In the genomic region with DNA sequence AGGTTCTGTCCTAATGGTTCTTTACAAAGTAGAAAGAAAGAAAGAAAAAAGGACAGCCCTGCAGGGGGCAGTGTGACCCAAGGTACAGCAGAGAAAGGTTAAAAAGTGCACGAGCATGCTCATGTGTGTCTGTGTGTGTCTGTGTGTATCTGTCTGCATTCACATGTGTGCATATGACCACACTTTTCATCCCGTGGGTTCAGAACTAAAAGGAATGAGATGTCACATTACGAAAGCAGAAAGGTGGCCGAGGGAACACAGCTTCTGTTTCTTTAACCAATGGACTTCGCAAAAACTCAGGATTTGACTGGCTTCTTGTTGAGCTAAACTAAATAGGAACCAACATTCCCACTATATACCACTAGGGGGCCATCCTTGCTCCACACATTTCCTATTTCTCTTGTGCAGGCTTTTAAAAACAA, we compare ENCODE assay signal across 8 mouse cellular contexts. TPM values are rescaled to one million over a fixed set of nuclear protein-coding genes. Genes with fewer than 3 reads are reported as not detected.
DNase-seq lines count a peak whose midpoint lies in the region; ATAC-seq and TF ChIP-seq lines count a peak whose summit lies in the region.

No protein-coding gene starts in this region.

- TF ChIP-seq CTCF in midbrain, postnatal 0 days (IDR thresholded peaks at IDR 0.05): peak; percentile 79

- no peaks in the 10 kb centered on the region for H3K36me3 ChIP-seq in hindbrain, embryonic 11.5 days (ENCODE audit: control insufficient read depth, insufficient read depth, low read length)
- H3K36me3 ChIP-seq in hindbrain, embryonic 16.5 days (ENCODE audit: control insufficient read depth, insufficient read depth, low read length): peaks cover 5% of the 10 kb centered on the region; the same call in 1 of the 2 replicates
- no peaks in the 10 kb centered on the region for H3K36me3 ChIP-seq in embryonic facial prominence, embryonic 10.5 days (replicated peaks)
- peaks cover 25% of the 10 kb centered on the region for H3K36me3 ChIP-seq in midbrain, postnatal 0 days (ENCODE audit: insufficient read depth, low read length)

- no peak for ATAC-seq in hindbrain, embryonic 11.5 days (ENCODE audit: low FRiP score)
- no peak for ATAC-seq in hindbrain, embryonic 16.5 days
- peak; percentile 67 for ATAC-seq in CD4-positive, CD25-positive, alpha-beta regulatory T cell, adult 4 months
- ATAC-seq in midbrain, postnatal 0 days (ENCODE audit: low FRiP score): no peak

- no peaks in the 10 kb centered on the region for H3K9me3 ChIP-seq in hindbrain, embryonic 11.5 days (ENCODE audit: control insufficient read depth, low read length)
- H3K9me3 ChIP-seq in hindbrain, embryonic 16.5 days (ENCODE audit: control insufficient read depth, low read length): no peaks in the 10 kb centered on the region
- H3K9me3 ChIP-seq in embryonic facial prominence, embryonic 10.5 days: no peaks in the 10 kb centered on the region
- no peaks in the 10 kb centered on the region for H3K9me3 ChIP-seq in midbrain, postnatal 0 days (ENCODE audit: low read length)

- no peaks in the 10 kb centered on the region for H3K27me3 ChIP-seq in hindbrain, embryonic 11.5 days (ENCODE audit: control insufficient read depth, insufficient read depth, low read length)
- no peaks in the 10 kb centered on the region for H3K27me3 ChIP-seq in hindbrain, embryonic 16.5 days (replicated peaks; ENCODE audit: control insufficient read depth, insufficient read depth, low read length)
- H3K27me3 ChIP-seq in embryonic facial prominence, embryonic 10.5 days (replicated peaks; ENCODE audit: low read depth, poor library complexity, severe bottlenecking): no peaks in the 10 kb centered on the region
- no peaks in the 10 kb centered on the region for H3K27me3 ChIP-seq in midbrain, postnatal 0 days (ENCODE audit: insufficient read depth, low read length)

- no peak overlapping the region for H3K27ac ChIP-seq in hindbrain, embryonic 11.5 days (ENCODE audit: low read depth, low read length)
- H3K27ac ChIP-seq in hindbrain, embryonic 16.5 days (ENCODE audit: low read depth, low read length): no peak overlapping the region
- H3K27ac ChIP-seq in embryonic facial prominence, embryonic 10.5 days (replicated peaks): no peak overlapping the region
- no peak overlapping the region for H3K27ac ChIP-seq in midbrain, postnatal 0 days (ENCODE audit: low read depth, low read length)

- 25% methylated on average over 5 of the region's 5 CpGs for whole genome bisulfite sequencing in hindbrain, embryonic 11.5 days
- WGBS in hindbrain, embryonic 16.5 days: 22% methylated on average over 5 of the region's 5 CpGs
- WGBS in embryonic facial prominence, embryonic 10.5 days: 19% methylated on average over 5 of the region's 5 CpGs
- 20% methylated on average over 5 of the region's 5 CpGs for WGBS in large intestine, adult 2 months
- 25% methylated on average over 5 of the region's 5 CpGs for WGBS in midbrain, postnatal 0 days

- DNase-seq in hindbrain, embryonic 11.5 days (ENCODE audit: low spot score): peak; percentile 67
- peak; percentile 51 for DNase-seq in T-cell, adult 2 months (ENCODE audit: low spot score)
- DNase-seq in embryonic facial prominence, embryonic 10.5 days (ENCODE audit: low spot score): peak; percentile 63
- peak; percentile 25 for DNase-seq in large intestine, adult 2 months (ENCODE audit: low read depth, low spot score)
- DNase-seq in midbrain, postnatal 0 days (ENCODE audit: low spot score): peak; percentile 79
- DNase-seq in thymus, postnatal 4 days: peak; percentile 84

- no peak overlapping the region for H3K4me2 ChIP-seq in hindbrain, embryonic 11.5 days (replicated peaks; ENCODE audit: low read depth, low read length)
- H3K4me2 ChIP-seq in hindbrain, embryonic 16.5 days (ENCODE audit: low read length): no peak overlapping the region
- no peak overlapping the region for H3K4me2 ChIP-seq in midbrain, postnatal 0 days (ENCODE audit: low read depth, low read length, poor library complexity, severe bottlenecking)

- no peak overlapping the region for H3K4me3 ChIP-seq in hindbrain, embryonic 11.5 days (ENCODE audit: low read depth, low read length)
- no peak overlapping the region for H3K4me3 ChIP-seq in hindbrain, embryonic 16.5 days (ENCODE audit: low read length)
- no peak overlapping the region for H3K4me3 ChIP-seq in embryonic facial prominence, embryonic 10.5 days
- no peak overlapping the region for H3K4me3 ChIP-seq in midbrain, postnatal 0 days (ENCODE audit: low read depth, low read length)

- no peaks in the 10 kb centered on the region for H3K4me1 ChIP-seq in hindbrain, embryonic 11.5 days (replicated peaks; ENCODE audit: control insufficient read depth, insufficient read depth, low read length)
- H3K4me1 ChIP-seq in hindbrain, embryonic 16.5 days (ENCODE audit: control insufficient read depth, insufficient read depth, low read depth, low read length): no peaks in the 10 kb centered on the region
- peaks cover 8% of the 10 kb centered on the region for H3K4me1 ChIP-seq in embryonic facial prominence, embryonic 10.5 days
- H3K4me1 ChIP-seq in midbrain, postnatal 0 days (ENCODE audit: insufficient read depth, low read length): no peaks in the 10 kb centered on the region

- no peak overlapping the region for H3K9ac ChIP-seq in hindbrain, embryonic 11.5 days (ENCODE audit: low read depth, low read length)
- H3K9ac ChIP-seq in hindbrain, embryonic 16.5 days (ENCODE audit: low read depth, low read length): no peak overlapping the region
- no peak overlapping the region for H3K9ac ChIP-seq in midbrain, postnatal 0 days (replicated peaks; ENCODE audit: low read length, poor library complexity, severe bottlenecking)

RNA-seq across cellular contexts. Expression of gene Serac1, which starts 24.6 kb away (rescaled TPM):
- 8.0 TPM in 2 replicates for polyA plus RNA-seq in hindbrain, embryonic 11.5 days (2014; fragmentation: Nextera tagmentation; extraction: Ambion mirVana)
- polyA plus RNA-seq in hindbrain, embryonic 16.5 days (2015; fragmentation: Nextera tagmentation; extraction: Ambion mirVana): 11.8 and 12.5 TPM in 2 replicates
- polyA plus RNA-seq in CD4-positive, CD25-positive, alpha-beta regulatory T cell, adult 4 months (2017; shearing (Covaris generic)): 1 to 10 TPM; 1.4 to 2.3 TPM
- 7.3 and 8.1 TPM in 2 replicates for polyA plus RNA-seq in embryonic facial prominence, embryonic 10.5 days (2016; fragmentation: Nextera tagmentation; extraction: Ambion mirVana)
- 1.3 and 2.2 TPM in 2 replicates for polyA plus RNA-seq in large intestine, adult 2 months (2012; rRNA removed)
- 14.3 and 22.3 TPM in 2 replicates for total RNA-seq in midbrain, postnatal 0 days (2014; rRNA removed)
- 6.7 and 6.8 TPM in 2 replicates for polyA plus RNA-seq in midbrain, postnatal 0 days (2015; fragmentation: Nextera tagmentation; extraction: Ambion mirVana)

RNA-seq across cellular contexts. Expression of gene Gtf2h5, which starts 24.6 kb away (rescaled TPM):
- polyA plus RNA-seq in hindbrain, embryonic 11.5 days (2014; fragmentation: Nextera tagmentation; extraction: Ambion mirVana): 160 and 167 TPM in 2 replicates
- polyA plus RNA-seq in hindbrain, embryonic 16.5 days (2015; fragmentation: Nextera tagmentation; extraction: Ambion mirVana): 201 and 227 TPM in 2 replicates
- 10 to 100 TPM; 93.2 to 94.5 TPM for polyA plus RNA-seq in CD4-positive, CD25-positive, alpha-beta regulatory T cell, adult 4 months (2017; shearing (Covaris generic))
- 165 and 169 TPM in 2 replicates for polyA plus RNA-seq in embryonic facial prominence, embryonic 10.5 days (2016; fragmentation: Nextera tagmentation; extraction: Ambion mirVana)
- polyA plus RNA-seq in large intestine, adult 2 months (2012; rRNA removed): 13.9 and 14.2 TPM in 2 replicates
- 48.7 and 68.7 TPM in 2 replicates for total RNA-seq in midbrain, postnatal 0 days (2014; rRNA removed)
- polyA plus RNA-seq in midbrain, postnatal 0 days (2015; fragmentation: Nextera tagmentation; extraction: Ambion mirVana): 236 and 243 TPM in 2 replicates

RNA-seq across cellular contexts. Expression of gene Tulp4, which starts 51.3 kb away (rescaled TPM):
- polyA plus RNA-seq in hindbrain, embryonic 11.5 days (2014; fragmentation: Nextera tagmentation; extraction: Ambion mirVana): 129 and 178 TPM in 2 replicates
- polyA plus RNA-seq in hindbrain, embryonic 16.5 days (2015; fragmentation: Nextera tagmentation; extraction: Ambion mirVana): 110 and 113 TPM in 2 replicates
- polyA plus RNA-seq in CD4-positive, CD25-positive, alpha-beta regulatory T cell, adult 4 months (2017; shearing (Covaris generic)): 10 to 100 TPM; 23.5 to 48.7 TPM
- 132 and 140 TPM in 2 replicates for polyA plus RNA-seq in embryonic facial prominence, embryonic 10.5 days (2016; fragmentation: Nextera tagmentation; extraction: Ambion mirVana)
- polyA plus RNA-seq in large intestine, adult 2 months (2012; rRNA removed): 18.9 and 34.3 TPM in 2 replicates
- 268 and 400 TPM in 2 replicates for total RNA-seq in midbrain, postnatal 0 days (2014; rRNA removed)
- polyA plus RNA-seq in midbrain, postnatal 0 days (2015; fragmentation: Nextera tagmentation; extraction: Ambion mirVana): 74.3 and 87.9 TPM in 2 replicates

Comparison
In these comparisons a context has a peak if more than half of its experiments do, and no peak if none do; other contexts are left out.
1. DNase-seq: peak in every context shown above with its lines; median percentile 84 in thymus, postnatal 4 days; 79 in midbrain, postnatal 0 days; 67 in hindbrain, embryonic 11.5 days; 63 in embryonic facial prominence, embryonic 10.5 days; 51 in T-cell, adult 2 months; 25 in large intestine, adult 2 months.